Mouse (Mus musculus): ENCODE data around the gene Actg2. TPM values are rescaled to one million over a fixed set of nuclear protein-coding genes. Genes with fewer than 3 reads are reported as not detected.
A peak's percentile ranks its signal among the peaks of the same experiment; 100 is the strongest.

The Actg2 gene
- polyA plus RNA-seq, 1 experiment from 2014 or later, result 2.2 TPM

DNA sequence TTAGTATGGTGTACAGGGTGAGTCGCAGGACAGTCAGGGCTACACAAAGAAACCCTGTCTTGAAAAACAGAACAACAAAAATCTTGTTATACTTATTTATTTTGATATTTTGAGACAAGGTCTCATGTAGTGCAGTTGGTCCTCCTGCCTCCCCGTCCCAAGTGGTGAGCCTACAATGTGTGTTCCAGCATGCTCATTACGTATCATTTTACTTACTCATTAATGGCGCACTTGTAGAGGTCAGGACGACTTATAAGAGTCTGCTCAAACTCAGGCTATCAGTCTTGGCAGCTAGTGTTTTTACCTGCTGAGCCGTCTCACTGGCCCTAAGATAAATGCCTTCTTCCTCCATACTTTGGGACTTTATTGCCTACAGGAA is 28.9 kb downstream of the Actg2 start:
- whole genome bisulfite sequencing, result 33% methylated on average over 6 of the region's 6 CpGs
- no peak; the same call in 1 of the 2 replicates for ATAC-seq
- Histone ChIP-seq H3K27ac (peak overlapping the region; percentile 63), H3K9me3 (replicated peaks) (no peaks in the 10 kb centered on the region), H3K4me3 (peak overlapping the region; percentile 79), H3K4me2 (peak overlapping the region; percentile 73), H3K27me3 (no peaks in the 10 kb centered on the region), H3K4me1 (peaks cover 19% of the 10 kb centered on the region), H3K36me3 (ENCODE audit: poor library complexity, severe bottlenecking) (no peaks in the 10 kb centered on the region), H3K9ac (peak overlapping the region; percentile 59)

DNA sequence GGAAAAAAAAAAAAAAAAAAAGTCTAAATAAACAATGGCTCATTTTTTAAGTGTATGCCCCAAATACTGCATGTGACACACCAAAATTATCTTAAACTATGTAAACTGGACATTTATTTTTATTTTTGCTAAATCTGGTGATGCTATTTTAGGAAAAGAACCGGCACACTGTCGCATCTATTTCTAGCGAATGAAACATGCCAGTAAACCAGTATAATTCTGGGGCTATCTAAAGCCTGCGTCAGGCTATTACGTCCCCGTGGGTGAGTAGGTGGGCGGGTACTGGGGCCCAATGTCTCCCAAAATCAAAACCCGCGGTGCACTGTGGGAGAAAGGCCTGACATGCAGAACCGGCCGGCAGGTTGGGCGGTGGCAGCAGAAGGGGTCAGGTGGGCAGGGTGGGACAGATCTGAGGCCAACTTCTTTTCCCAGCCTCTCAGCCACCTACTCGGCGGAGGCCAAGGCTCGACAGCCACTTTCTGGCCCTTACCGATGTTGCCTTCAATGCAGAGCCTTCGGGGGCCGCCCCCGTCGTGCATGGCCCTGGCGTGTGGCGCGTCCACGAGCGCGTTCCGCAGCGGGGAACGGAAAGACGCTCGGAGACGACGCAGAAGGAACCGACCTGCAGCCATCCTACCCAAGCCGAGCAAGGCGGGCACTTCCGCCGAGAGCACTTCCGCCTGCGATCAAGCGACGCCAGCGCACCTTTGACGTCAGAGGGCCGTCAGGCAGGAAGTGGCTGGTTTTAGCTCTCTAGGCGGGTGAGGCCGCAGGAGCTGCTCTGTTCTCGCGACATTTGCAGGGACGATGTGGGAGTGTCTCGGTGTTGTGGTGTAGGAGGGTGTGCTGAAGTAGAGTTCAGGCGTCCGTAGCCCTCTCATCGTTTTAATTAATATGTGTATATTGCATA is 29.6 kb downstream of the Actg2 start, which contains the start of gene Dguok:
Dguok (minus strand) TSS at position 712 of the 910 bp plus-strand sequence.
- peak; percentile 99 for ATAC-seq
- no peaks in the 10 kb centered on the region for H3K36me3 ChIP-seq (ENCODE audit: poor library complexity, severe bottlenecking)
- H3K4me3 ChIP-seq, result peak within 1 kb of the TSS; percentile 79
- H3K9me3 ChIP-seq (replicated peaks), result no peaks in the 10 kb centered on the region
- H3K4me1 ChIP-seq, result peaks cover 19% of the 10 kb centered on the region
- H3K4me2 ChIP-seq, result peak within 1 kb of the TSS; percentile 73
- WGBS, result under 1% methylated on average over 54 of the region's 54 CpGs
- peak within 1 kb of the TSS; percentile 94 for H3K27ac ChIP-seq
- peak within 1 kb of the TSS; percentile 85 for H3K9ac ChIP-seq
- no peaks in the 10 kb centered on the region for H3K27me3 ChIP-seq

DNA sequence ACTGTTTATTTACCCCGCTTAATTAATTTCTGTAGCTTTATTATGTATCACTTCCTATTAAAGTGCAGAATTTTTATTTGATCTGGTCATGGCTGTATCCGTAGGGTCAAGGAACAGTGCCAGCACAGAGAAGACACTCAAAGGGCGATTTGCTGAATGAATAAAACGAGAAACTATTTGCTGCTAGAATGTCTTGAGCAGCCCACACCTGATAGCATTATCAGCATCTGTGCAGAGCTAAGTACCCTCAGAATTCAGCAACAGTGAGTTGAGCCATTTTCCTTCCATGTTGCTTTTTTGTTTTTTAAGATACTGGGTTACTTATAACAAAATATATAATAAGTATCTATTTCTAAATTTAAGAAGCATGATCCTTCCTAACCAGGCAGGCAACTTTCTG is 30.5 kb downstream of the Actg2 start:
- no peak for ATAC-seq
- peaks cover under 1% of the 10 kb centered on the region; the same call in 1 of the 2 replicates for H3K9me3 ChIP-seq (replicated peaks)
- peaks cover 19% of the 10 kb centered on the region for H3K4me1 ChIP-seq
- H3K36me3 ChIP-seq (ENCODE audit: poor library complexity, severe bottlenecking), result peaks cover 1% of the 10 kb centered on the region; the same call in 1 of the 2 replicates
- peak overlapping the region; percentile 73 for H3K4me2 ChIP-seq
- peak overlapping the region; percentile 85; the same call in 1 of the 2 replicates for H3K9ac ChIP-seq
- H3K27ac ChIP-seq, result no peak overlapping the region
- peak overlapping the region; percentile 79; the same call in 1 of the 2 replicates for H3K4me3 ChIP-seq
- H3K27me3 ChIP-seq, result no peaks in the 10 kb centered on the region
- WGBS, result 92% methylated on average over 4 of the region's 4 CpGs

DNA sequence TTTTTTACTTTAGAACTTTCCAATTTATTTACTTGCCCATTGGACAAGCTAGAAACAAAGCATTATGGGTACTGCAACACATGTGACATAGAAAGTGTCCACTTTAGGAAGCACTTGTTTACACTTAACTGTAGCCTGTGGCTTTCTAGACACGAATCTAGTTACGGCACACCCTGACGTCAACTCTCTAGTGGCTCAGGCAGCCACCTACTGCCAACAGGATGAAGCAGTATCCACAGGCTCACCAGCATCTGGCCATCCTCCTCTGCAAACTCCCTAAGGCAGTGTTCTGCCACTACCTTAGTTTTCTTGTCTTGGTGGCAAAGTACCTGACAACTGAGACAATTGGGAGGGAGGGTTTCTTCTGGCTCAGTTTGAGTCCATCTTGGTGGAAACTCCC is 32.7 kb downstream of the Actg2 start:
- H3K9me3 ChIP-seq (replicated peaks), result peaks cover 5% of the 10 kb centered on the region
- H3K4me3 ChIP-seq, result no peak overlapping the region
- H3K9ac ChIP-seq, result no peak overlapping the region
- peaks cover 19% of the 10 kb centered on the region for H3K4me1 ChIP-seq
- WGBS, result 88% methylated on average over 3 of the region's 3 CpGs
- H3K27me3 ChIP-seq, result no peaks in the 10 kb centered on the region
- peaks cover 10% of the 10 kb centered on the region; the same call in 1 of the 2 replicates for H3K36me3 ChIP-seq (ENCODE audit: poor library complexity, severe bottlenecking)
- no peak overlapping the region for H3K27ac ChIP-seq
- no peak overlapping the region for H3K4me2 ChIP-seq
- ATAC-seq, result no peak

DNA sequence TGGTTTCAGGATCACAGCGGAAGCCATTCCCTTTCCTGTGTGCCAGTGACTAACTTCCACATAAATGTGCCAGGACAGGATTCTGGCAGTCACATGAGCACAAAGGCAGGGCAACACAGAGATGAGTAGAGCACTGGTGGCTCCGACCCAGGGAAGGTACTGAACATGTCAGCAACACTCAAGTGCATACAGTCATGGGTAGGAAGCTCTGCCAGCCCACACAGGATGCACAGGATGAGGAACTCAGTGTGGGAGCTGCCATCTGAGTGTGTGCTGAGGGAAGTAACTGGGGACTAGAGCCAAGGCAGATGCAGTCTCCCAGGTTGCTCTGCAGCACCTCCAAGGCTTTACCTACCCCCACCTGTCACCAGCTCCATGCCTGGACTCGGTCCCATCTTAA is 33.4 kb downstream of the Actg2 start:
- no peak overlapping the region for H3K4me3 ChIP-seq
- peaks cover 19% of the 10 kb centered on the region for H3K4me1 ChIP-seq
- H3K4me2 ChIP-seq, result no peak overlapping the region
- WGBS, result 79% methylated on average over 3 of the region's 3 CpGs
- no peak overlapping the region for H3K9ac ChIP-seq
- ATAC-seq, result no peak
- peaks cover 10% of the 10 kb centered on the region; the same call in 1 of the 2 replicates for H3K36me3 ChIP-seq (ENCODE audit: poor library complexity, severe bottlenecking)
- peaks cover 5% of the 10 kb centered on the region for H3K9me3 ChIP-seq (replicated peaks)
- no peak overlapping the region for H3K27ac ChIP-seq
- H3K27me3 ChIP-seq, result no peaks in the 10 kb centered on the region

DNA sequence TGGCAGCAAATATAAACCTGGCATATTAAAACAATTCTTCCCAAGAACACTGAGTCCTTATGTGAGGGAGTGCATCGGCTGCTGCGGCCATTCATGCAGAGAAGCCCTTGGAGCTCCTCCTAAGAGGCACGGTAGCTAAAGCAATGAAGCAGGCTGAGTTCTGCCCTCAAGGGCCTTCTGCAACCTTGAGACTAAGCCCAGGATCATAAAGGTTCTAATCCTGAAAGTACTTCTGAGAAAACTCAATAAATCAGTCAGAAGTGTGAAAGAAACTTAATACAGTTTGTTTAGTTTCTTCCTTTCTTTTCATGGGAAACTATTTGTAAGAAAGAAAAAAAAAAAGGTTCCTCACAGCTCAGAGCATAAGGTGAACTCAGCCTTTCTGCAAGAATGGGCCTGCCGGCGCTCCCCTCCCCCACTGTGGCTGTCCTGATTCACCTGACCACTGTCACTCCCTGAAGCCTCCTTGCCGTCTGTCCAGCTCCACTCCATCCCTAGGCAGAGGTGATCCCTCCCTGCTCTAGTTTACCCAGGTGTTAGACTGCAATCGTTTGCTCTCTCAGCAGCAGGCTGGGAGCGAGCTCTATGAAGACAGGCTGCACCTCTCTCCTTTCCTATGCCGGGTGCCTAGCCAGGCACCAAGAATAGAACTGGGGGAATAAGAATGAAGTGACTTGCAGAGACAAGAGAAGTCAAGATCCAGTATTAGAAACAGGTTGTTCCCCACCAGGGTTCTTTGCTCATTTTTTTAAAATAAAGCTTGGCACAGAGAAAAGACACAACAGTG is 34.3 kb downstream of the Actg2 start:
- Histone ChIP-seq H3K9ac (no peak overlapping the region), H3K4me1 (peaks cover 15% of the 10 kb centered on the region), H3K4me2 (no peak overlapping the region), H3K9me3 (replicated peaks) (peaks cover 5% of the 10 kb centered on the region), H3K36me3 (ENCODE audit: poor library complexity, severe bottlenecking) (peaks cover 11% of the 10 kb centered on the region; the same call in 1 of the 2 replicates), H3K27me3 (no peaks in the 10 kb centered on the region), H3K4me3 (no peak overlapping the region), H3K27ac (no peak overlapping the region)
- no peak for ATAC-seq
- WGBS, result 63% methylated on average over 9 of the region's 9 CpGs

DNA sequence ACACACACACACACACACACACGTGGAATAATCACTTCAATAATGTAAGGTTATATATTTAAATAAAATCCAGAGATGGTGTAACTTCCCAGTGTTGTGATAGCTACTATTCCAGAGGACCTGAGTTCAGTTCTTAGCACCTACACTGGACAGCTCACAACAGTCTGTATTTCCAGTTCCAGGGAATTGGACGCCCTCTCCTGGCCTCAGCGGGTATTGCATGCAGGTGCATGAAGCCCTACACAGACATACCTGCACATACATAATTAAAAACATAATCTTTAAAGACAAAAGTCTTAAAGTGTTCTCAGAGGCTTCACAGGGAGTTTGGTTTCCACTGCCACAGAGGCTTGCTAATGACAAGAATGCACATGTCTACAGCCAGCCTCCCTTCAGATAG is 35.6 kb downstream of the Actg2 start:
- no peak overlapping the region for H3K4me2 ChIP-seq
- ATAC-seq, result no peak
- no peak overlapping the region for H3K27ac ChIP-seq
- peaks cover 5% of the 10 kb centered on the region for H3K9me3 ChIP-seq (replicated peaks)
- 67% methylated on average over 3 of the region's 3 CpGs for WGBS
- H3K27me3 ChIP-seq, result no peaks in the 10 kb centered on the region
- H3K9ac ChIP-seq, result no peak overlapping the region
- peaks cover 6% of the 10 kb centered on the region for H3K4me1 ChIP-seq
- H3K36me3 ChIP-seq (ENCODE audit: poor library complexity, severe bottlenecking), result peaks cover 23% of the 10 kb centered on the region; the same call in 1 of the 2 replicates
- no peak overlapping the region for H3K4me3 ChIP-seq

DNA sequence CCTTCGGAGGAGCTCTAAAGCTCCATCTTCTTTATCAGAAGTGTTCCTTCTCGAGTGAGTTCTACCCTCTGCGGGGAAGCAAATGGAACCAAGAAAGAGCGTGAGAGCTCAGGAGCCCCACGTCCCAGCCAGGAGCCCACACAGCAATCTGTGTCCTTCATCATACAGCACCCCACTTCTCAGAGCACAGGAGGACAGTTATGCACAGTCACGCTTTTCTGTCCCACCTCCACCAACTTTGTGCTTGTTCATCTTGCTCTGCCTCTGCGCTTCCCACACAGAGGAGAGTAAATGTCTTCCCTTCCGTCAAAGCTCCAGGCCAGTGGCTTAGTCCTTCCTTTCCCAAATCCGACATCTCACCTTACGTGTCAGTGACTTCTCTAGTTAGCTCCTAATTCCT is 37.0 kb downstream of the Actg2 start:
- Histone ChIP-seq H3K27ac (no peak overlapping the region), H3K4me1 (no peaks in the 10 kb centered on the region; the same call in 1 of the 2 replicates), H3K9me3 (replicated peaks) (peaks cover 5% of the 10 kb centered on the region), H3K4me3 (no peak overlapping the region), H3K9ac (no peak overlapping the region), H3K27me3 (no peaks in the 10 kb centered on the region), H3K4me2 (no peak overlapping the region), H3K36me3 (ENCODE audit: poor library complexity, severe bottlenecking) (peaks cover 28% of the 10 kb centered on the region; the same call in 1 of the 2 replicates)
- no peak for ATAC-seq
- WGBS, result 94% methylated on average over 10 of the region's 10 CpGs

DNA sequence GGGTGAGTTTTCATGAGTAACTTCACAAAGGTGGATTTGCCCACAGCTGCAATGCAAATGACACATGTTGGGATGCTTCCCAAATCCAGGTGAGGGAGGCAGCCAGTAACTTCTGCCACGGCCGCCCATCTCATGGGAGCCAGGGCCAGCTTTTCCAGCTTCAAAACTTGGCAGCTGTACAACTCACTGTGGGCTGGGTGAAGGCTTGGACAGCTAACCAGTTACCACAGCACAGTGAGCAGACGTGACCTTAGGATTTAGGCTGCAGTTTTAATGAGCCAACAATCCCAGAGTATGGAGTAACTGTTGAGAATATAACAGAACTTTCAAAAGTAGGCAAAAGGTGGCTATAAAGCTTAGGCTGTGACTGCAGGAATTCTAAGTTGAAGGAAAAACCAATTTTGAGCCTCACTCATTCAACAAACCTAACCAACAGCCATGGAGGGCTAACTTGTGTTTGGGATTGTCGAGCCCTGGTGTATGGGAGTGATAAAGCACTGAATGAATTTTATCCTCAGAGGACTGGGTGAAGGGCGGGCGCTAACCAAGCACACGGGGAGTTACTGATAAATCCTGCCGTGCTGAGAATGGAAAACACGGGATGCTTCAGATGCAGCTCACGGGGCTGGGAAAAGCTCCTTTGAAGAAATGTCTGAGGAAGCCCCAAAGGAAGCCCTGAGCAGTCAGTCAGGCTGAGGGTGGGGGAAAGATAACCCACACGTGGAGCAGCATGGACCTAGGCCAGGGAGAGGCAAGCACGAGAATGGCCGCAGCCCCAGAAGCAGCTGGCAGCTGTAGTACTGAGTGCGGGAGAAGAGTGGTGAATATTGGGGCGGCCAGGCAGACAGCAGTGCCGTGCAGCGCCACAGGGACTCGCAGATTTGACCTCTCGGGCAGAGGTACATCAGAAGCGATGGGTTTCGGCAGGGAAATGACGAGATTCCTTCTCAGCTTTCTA is 39.0 kb downstream of the Actg2 start:
- no peak overlapping the region for H3K9ac ChIP-seq
- 90% methylated on average over 22 of the region's 22 CpGs for WGBS
- H3K9me3 ChIP-seq (replicated peaks), result peaks cover 5% of the 10 kb centered on the region
- H3K4me1 ChIP-seq, result no peaks in the 10 kb centered on the region; the same call in 1 of the 2 replicates
- no peaks in the 10 kb centered on the region for H3K27me3 ChIP-seq
- no peak for ATAC-seq
- no peak overlapping the region for H3K4me2 ChIP-seq
- H3K4me3 ChIP-seq, result no peak overlapping the region
- H3K27ac ChIP-seq, result no peak overlapping the region
- H3K36me3 ChIP-seq (ENCODE audit: poor library complexity, severe bottlenecking), result peaks cover 40% of the 10 kb centered on the region

DNA sequence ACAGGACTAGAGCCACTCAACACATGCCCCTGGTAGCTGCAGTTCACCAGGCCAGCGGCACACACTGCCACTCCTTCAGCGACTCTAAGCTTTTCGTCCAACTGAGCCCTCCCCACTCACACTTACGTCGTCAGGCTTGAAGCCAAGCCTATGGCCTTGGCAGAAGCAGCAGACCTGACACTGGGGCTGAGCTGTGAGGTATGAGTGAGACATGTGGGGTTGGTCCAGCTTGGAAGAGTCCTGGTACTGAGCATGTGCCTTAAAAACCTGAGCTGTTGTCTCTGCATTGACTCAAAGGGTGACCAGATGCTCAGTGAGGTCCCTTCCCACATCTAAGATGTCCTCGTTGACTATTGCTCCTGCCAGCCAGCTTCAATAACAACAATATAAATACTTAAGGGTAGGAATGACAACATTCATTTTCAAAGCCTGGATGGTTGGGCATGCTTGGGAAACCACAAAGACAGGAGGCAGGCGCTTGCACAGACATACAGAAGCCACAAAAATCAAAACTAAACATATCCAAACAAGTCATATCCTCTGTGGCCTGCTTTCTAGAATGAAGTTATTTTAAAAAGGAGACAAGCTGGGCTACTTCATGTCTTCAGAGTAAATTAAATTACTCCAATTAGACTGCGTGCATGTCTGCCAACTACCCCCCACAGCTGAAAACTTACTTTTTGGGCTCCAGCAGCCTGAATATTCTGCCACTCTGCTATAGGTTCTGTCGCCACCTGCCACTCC is 39.9 kb downstream of the Actg2 start:
- WGBS, result 85% methylated on average over 9 of the region's 9 CpGs
- Histone ChIP-seq H3K9ac (no peak overlapping the region), H3K9me3 (replicated peaks) (peaks cover 5% of the 10 kb centered on the region), H3K4me3 (no peak overlapping the region), H3K27ac (no peak overlapping the region), H3K36me3 (ENCODE audit: poor library complexity, severe bottlenecking) (peaks cover 40% of the 10 kb centered on the region), H3K4me1 (no peaks in the 10 kb centered on the region; the same call in 1 of the 2 replicates), H3K27me3 (no peaks in the 10 kb centered on the region), H3K4me2 (no peak overlapping the region)
- no peak for ATAC-seq
